Mouse (Mus musculus): Measurements from ENCODE around the gene Mroh2a.

DNA sequence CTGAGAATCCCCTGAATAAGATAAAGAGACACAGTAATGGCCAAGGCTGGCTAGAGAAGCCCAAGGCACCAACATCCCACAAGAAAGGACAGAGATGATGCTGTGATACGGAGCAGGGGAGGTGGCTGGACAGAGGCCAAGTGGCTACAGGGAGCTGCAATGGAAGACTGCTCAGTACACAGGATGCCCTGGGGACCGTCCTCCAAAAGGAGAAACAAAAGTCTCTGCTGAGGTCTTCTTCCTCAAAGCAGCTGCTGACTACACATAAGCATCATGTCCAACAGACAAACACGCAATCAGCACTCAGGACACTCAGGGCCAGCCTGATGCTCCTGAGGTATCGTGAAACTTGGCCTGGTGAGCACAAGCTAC is 38.1 kb downstream of the Mroh2a start:
- TF ChIP-seq POLR2A (IDR thresholded peaks at IDR 0.05; ENCODE audit: low read depth, low read length) (no peak), CTCF (conservative IDR thresholded peaks at IDR 0.05; ENCODE audit: insufficient read depth, insufficient read length, low read depth, low read length) (no peak)

Data from kidney, adult 2 months (tissue).